Mouse (Mus musculus) testis, postnatal 10 days (tissue): ENCODE data around the gene Dgat2.

Experiments used
- DNase-seq: peaks from one replicate; pipeline ENCODE4 v3.0.0; 2021; ENCODE audit warnings: low spot score

Dgat2 gene

GRCm38 (mm10) chr7:99182432-99183172 lies at the start of gene Dgat2:
TSS of gene Dgat2 (minus strand) at chr7:99182719.
- DNase-seq = peak; percentile 95

DNA sequence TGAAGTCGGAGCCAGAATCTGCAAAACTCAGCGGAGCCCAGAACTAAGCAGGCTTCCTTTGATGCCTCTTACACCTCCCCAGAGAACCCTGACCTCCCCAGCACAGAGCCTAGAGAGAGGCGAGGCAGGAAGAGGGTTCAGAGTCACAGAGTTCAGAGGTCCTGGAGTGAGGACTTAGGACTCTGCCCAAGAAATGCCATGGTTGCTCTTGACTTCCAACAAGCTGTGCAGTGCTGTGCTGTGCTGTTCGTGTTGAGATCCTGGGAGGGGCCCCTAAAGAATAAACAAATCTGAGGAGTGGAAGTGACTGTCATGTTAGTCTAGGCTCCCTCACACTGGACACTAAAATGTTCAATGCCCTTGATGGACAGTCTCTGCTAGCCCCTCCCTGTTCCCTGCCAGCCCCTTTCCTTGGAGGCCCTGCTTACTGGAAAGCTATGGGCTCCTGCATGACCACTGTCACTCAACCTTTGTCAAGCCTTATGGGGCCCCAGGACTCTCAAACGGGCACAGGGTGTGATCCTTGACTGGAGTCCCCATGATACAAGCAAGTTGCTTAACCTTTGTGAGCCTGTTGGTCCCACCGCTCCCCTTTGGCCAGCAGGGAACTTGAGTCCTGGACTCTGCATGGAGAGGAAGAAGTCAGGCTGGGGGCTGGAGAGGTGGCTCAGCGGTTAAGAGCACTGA lies 47.7 kb upstream of the Dgat2 start:
- no peak for DNase-seq

GRCm38 (mm10) chr7:99229411-99229810 lies 46.9 kb upstream of the Dgat2 start:
- DNase-seq = no peak

GRCm38 (mm10) chr7:99228825-99229224 lies 46.3 kb upstream of the Dgat2 start:
- DNase-seq = no peak

DNA sequence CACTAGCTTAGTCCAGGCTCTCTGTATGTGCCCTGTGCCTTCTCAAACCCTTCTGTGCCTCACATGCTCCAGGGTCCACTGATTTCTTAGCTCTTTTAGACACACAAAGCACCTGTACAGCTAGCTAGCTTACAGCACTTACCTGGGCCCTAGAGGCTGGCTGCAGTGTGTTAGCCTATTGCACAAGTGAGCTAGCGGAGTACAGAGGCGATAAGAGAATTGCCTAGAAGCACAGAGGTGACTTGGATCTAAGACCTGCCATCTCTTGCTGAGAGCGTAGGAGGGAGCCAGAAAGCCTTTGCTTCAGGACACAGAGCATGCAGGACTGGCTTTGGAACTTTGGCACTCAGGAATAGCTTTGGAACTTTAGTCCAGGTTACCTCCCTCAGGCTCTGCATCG lies 44.7 kb upstream of the Dgat2 start:
- no peak for DNase-seq

GRCm38 (mm10) chr7:99226662-99227061 lies 44.1 kb upstream of the Dgat2 start:
- DNase-seq = no peak

DNA sequence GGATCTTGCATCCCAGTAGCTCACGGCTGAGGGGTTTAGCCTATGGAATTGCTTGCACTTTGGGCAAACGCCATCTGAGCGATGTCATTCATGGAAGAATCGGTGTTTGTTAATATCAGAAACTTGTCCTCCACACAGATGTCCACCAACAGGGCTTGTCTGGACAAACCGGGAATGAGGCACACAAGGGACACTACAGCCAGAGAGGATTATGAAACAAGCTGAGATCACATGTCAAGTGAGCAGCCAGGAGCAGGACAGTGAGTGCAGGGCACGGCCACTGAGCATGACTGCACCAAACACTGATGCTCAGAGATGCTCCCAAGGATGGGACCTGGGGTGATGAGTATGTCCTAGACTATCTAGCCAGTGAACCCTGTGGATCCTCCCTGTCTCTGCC lies 42.9 kb upstream of the Dgat2 start:
- no peak for DNase-seq

DNA sequence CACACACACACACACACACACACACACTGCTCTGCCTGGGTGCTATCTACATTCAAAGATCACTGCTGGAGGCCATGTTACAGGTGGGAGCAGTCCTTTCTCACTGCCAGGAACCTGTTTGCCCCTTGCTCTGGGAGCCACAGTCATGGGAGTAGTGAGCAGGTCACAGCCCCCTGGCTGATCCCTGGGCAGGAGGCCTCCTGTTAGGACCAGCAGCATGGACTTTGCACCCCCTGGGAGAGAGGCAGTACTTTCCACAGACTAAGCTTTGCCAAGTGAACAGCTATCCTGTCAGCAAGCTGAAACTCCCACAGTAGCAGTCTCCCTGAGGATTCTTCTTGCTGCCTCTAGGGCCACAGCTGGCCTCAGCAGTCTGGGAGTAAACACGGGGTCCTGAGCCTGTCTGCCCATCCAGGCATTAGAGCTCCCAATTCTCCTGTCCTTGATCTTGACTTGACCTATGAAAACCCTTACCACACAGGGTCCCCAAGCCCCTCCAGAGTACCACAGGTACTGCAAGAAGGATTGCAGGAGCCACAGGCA lies 42.2 kb upstream of the Dgat2 start:
- no peak for DNase-seq

- no peak for DNase-seq
These were observed 41.7 kb upstream of the Dgat2 start for GRCm38 (mm10) chr7:99224225-99224624.

DNA sequence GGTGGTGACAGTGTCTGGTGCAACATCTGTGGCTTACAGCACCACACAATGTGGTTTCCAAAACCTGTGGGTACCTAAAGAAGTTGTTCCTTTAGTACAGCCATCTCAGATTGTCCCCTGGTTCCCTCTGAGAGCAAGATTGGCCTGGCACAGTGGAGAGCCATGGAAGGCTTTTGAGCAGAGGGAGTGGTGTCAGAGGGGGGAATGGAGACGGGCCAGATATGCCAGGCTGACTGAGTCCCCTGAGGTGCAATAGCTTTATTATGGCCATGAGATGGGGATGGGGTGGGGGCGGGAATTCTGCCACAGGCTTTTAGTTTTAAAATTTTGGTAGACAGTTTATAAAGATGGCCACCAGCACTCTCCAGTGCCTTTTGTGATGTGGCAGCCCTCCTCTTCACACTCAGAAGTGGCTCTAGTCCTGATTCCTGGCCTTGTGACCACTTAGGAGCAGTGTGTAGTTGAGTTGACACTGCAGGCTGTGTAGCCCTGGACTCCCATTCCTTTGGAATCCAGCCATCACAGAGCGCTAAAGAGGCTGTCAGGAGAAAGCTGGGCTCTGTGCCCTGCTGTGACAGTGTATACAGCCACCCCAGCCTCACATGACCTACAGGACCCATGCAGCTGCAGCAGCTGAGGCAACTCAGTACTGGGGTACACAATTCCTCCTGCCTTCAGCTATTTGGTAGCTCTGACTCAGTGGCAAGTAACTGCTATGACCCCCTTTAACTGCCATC lies 35.0 kb upstream of the Dgat2 start:
- no peak for DNase-seq

- no peak for DNase-seq
These were observed 32.9 kb upstream of the Dgat2 start for GRCm38 (mm10) chr7:99215347-99215855.

DNA sequence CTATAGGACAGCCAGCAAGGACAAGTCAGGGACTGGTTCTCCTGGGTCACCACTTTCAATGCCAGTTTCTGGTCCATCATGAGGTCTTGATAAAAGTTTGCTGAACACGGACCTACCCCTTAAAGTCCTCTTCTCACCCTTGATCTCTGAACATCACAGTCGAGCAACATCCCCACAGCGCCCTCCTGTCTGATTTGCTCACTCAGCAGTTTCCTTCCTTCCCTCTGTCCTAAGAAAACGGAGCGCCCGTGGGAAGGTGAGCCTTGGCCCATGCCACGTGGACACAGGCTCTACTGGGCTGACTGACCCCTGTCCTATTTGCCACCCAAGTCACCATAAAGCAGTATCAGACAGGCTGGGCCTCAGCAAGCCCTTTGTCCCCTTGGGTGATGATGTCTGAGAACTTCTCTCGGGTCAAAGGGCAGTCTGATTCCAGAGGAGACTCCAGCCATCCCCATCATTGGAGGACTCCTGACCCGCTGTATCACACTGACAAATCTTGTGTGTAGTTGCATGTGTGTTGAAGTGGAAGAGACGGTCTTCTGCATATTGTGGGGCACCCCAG lies 32.2 kb upstream of the Dgat2 start:
- no peak for DNase-seq

GRCm38 (mm10) chr7:99213686-99214085 lies 31.2 kb upstream of the Dgat2 start:
- no peak for DNase-seq

- no peak for DNase-seq
These were observed 30.5 kb upstream of the Dgat2 start for GRCm38 (mm10) chr7:99213056-99213455.

DNA sequence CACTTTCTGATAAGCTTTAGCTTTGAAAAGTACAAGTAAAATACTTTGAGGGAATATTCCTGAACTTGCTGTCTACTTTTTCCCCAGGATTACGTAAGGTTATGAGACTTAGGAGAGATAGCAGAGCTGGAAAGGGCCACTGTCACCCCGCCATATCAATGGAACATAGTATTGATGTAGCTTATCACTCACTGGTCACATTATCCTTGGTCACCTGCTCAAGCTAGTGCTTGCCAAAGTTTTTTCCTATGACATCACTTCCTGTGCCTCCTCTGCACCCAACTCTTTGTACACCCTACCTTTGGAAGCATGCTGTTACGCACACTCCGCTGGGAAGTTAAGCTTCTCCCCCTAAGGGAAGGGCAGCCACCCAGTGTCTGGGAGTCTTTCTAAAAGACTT lies 26.2 kb upstream of the Dgat2 start:
- DNase-seq = no peak

GRCm38 (mm10) chr7:99206364-99206763 lies 23.8 kb upstream of the Dgat2 start:
- no peak for DNase-seq

DNA sequence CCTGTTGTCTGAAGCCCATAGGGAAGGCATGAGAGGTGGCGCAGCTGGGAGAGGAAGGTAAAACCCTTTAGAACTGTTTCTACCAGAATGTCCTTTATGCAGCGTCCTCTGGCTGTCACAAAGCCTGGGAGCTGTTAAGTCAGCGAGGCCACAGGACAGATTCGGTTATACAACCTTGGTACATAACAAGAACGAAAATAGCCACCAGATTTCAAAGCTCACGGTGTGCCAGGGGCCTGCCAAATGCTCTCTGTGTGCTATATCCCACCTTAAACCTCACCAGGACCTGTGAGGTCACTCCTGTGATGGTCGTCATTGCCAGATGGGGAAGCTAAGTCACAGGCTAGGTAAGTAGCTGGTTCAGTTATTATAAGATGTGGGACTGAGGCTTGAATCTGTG lies 19.6 kb upstream of the Dgat2 start:
- no peak for DNase-seq

GRCm38 (mm10) chr7:99200290-99200689 lies 17.8 kb upstream of the Dgat2 start:
- DNase-seq = no peak

GRCm38 (mm10) chr7:99199451-99200175 lies 17.1 kb upstream of the Dgat2 start:
- no peak for DNase-seq

GRCm38 (mm10) chr7:99198811-99199210 lies 16.3 kb upstream of the Dgat2 start:
- DNase-seq = no peak

DNA sequence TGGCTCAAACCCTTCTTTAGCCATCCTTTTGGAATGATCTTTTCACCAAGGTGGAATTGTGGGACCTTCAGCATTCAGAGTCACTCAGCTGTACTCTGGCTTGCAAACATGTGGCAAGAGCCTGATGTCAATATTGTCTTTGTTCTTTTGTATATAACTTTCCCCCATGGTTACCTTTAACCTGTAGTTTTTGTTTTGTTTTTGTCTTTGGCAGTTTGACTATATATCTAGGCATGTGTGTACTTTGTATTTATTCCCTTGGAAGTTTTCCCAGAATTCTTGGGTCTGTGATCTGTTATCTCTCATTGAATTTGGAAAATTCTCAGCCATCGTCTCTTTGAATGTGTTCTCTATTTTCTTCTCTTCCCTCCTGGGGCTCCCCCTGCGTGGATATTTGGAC lies 12.0 kb upstream of the Dgat2 start:
- no peak for DNase-seq

DNA sequence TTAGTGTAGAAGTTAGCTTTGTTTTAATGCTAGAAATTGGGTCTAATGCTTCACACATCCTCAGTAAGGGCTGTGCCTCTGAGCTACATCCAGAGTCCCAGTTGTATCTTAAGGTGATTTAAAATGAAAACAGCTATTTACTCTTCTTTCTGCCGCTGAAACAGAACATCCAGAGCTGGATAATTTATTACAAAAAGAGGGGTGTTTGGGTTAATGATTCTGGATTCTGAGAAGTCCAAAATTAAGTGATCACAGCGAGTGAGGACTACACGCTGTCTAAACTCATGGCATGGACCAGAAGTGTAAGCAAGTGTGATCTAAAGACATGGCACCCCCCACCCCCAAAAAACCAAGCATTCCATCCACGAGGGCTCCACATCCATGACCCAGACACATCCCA lies 11.4 kb upstream of the Dgat2 start:
- no peak for DNase-seq
